Mouse (Mus musculus): ENCODE measurements at regions not wholly inside any gene's neighbourhood (a gene's known extent, or its start where the extent isn't known, plus 50 kb on each side); places are given as distances from the start of the nearest gene placed in this dataset.

DNA sequence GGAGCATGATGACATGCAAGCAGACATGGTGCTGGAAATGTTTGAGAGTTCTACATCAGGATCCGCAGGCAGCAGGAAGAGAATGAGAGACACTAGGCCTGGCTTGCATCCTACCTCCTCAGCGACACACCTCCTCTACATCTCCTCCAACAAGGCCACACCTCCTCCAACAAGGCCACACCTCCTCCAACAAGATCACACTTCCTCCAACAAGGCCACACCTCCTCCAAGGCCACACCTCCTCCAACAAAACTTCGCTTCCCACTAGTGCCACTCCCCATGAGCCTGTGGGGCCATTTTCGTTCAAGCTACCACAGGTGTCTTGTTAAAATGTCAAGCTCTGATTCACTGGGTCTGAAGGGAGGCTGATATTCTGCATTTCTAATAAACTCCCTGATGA lies 226.5 kb downstream of the Xxylt1 start:
- no peak for TF ChIP-seq MYOG (IDR thresholded peaks at IDR 0.05; ENCODE audit: control insufficient read depth, extremely low read depth, insufficient read length)
- no peak for TF ChIP-seq USF1 (IDR thresholded peaks at IDR 0.05; ENCODE audit: low read depth)
- TF ChIP-seq CTCF (IDR thresholded peaks at IDR 0.05; ENCODE audit: control insufficient read depth, insufficient read depth, insufficient read length) = no peak
- no peak for TF ChIP-seq MYOD1 (IDR thresholded peaks at IDR 0.05; ENCODE audit: control insufficient read depth, insufficient read length, low read depth)

Data from C2C12 (cell line).